Mouse (Mus musculus) inflammation-experienced regulatory T-cells, adult 6 months (primary cell): Measurements from ENCODE around the gene Enho. TPM values are rescaled to one million over a fixed set of nuclear protein-coding genes. Genes with fewer than 3 reads are reported as not detected.
A peak's percentile ranks its signal among the peaks of the same experiment; 100 is the strongest.

ENCODE experiments used
- ATAC-seq: one replicate; pipeline ENCODE4 v1.8.0; 2017
- polyA plus RNA-seq, 3 experiments: library from polyadenylated mRNA; unstranded; fragments of 100-300 nt; shearing (Covaris generic); gene quantifications; one replicate each; pipeline ENCODE4 v1.2.1; 2017

The Enho gene
- polyA plus RNA-seq, 3 experiments from 2014 or later: not detected

DNA sequence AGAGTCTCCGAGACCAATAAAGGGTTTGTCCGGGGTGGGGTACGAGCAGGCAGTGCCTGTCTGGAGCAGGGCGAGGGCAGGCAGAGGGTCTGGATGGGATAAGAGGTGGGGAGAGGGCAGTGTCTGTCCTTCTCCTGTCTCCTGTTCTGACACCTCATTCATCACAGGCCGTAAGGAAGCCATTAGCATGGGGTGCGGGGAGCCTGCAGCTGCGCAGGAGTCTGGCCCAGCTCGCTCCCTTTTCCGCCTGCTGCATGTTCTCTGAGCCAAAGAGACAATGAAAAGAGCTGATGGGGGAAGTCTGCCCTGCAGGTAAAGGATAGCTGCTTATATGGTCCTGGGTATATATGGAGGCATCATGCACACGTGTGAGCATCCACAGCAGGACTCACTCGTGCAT is 22.6 kb upstream of the Enho start:
- ATAC-seq: no peak

DNA sequence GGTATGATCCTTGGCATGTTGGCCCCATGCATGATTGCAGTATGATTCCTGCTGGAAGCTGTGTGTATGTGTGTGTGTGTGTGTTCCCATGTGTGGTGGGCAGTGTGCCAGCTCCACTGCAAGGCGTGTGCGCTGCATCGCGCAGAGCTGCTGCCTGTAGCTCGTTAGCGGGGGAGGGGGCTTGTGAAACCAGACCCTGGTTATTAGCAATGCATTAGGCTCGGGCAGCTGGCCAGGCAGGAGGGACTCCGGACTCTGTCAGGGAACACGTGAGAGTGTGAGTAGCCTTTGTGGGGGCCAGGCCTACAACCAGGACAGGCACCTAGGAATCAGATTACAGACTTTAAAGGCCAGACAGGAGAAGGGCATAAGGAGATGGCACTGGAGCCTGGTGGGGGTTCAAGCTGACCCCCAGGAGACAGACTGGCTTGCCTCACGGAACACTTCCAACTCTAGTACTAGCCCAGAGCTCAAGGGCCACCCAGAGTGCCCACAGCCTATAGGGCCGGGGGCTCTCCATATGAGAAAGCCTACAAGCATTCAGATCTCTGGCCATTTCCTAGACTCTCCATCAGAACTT is 20.8 kb upstream of the Enho start:
- ATAC-seq: no peak

DNA sequence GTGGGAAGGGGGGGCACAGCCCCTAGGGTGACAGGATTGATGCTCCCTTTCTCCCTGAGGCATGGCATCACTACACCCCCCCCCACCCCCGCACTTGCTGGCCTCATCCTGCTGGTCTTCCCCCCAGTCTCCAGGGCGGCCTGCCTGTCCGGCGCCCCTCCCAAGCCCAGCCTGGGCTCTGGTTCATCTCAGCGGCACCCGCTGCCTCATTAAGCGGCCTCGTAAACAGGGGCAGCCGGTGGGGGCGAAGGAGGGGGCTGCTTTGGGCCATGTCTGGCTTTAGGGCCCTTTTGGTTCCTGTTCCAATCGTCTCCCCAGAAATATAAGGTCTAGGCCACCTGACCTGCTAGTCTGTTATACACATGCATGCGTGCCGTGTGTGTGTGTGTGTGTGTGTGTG is 19.4 kb upstream of the Enho start:
- no peak for ATAC-seq

DNA sequence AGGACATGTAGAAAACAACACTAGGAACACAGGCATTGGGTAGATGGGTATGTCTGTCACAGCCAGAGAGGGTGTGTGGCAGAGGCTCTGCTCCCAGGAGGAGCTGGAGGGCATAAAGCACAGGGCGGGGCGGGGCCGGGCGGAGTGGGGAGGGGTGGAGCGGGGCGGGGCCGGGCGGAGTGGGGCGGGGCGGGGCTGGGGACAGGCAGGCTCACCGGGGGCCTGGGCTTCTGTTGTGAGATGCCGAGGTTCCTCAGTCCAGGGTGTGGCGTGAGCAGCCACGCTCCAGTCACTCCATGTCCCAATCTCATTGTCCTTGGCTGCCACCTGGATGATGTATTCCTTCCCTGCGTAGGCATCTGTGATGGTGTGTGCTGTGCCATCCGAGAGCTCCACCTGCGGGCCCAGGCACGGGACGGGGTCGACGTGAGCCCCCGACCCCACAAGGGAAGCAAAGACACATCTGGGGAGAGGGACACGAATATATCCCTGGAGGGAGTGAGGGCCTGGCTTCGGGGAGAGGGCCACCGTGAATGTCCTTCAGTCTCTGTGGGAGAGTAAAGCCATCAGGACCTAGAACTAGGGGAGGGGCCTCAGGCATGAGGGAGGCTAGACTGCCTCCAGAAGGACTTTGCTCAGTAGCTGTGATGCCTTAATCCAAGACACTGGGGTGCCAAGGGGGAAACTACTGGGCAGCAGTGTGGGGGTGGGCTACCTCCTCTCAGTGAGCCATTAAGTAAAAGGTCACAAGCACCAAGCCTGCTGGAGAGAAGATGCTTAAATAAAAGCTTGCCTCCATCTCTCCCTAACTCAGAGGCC is 18.7 kb upstream of the Enho start:
- no peak for ATAC-seq

DNA sequence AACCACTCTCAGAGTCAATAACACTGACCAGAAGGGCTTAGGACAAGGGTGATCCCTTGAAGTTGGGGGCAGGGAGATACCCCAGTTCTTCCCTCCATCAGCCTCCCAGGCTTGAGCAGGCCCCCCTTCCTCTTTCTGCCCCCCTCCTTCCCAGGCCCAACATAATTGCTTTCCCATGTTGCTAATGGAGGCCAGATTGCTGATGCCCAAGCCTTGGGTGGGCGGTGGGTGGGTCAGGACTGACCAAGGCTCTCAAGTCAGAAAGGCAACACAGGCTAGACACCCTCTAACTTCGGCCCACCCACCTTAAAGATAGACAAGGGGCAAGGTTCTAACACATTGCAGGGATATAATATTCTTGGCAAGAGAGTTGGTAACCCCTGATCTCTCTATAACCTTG is 15.4 kb upstream of the Enho start:
- ATAC-seq: no peak

DNA sequence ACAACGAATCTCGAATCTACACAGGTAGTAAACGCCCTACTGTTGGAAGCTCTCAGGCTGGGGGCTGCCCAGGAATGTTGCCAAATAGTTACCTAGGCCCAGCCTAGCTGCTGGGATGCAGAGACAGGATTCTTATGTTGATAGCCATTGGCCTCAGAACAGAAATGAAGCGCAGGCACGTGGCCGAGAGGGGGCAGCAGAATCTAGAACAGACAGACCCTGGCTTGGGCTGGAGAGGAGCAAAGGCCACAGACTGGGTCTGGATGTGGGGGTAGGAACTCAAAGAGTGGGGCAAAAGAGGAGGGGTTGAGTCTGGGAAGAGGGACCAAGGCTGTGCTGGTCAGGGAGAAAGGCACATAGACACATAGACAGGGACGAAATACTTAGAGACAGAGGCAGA is 14.1 kb upstream of the Enho start:
- no peak for ATAC-seq

DNA sequence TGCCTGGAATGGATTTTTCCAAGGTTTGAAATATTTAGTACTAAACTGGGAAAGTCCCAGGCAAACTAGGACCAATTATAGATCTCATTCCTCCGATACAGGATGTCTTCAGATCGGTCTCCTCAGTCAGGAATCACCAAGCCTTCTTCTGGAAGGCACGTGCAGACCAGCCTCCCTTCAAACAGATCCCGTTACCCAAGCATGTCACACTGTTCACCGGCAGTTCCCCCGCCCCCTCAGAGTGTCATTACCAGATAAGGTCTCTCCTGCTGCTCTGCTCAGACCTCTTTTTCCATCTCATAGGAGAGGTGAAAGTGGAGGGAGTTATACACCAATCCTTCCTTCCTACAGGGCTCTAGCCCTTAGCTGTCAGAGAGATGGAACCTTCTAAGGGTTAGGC is 13.6 kb upstream of the Enho start:
- no peak for ATAC-seq

DNA sequence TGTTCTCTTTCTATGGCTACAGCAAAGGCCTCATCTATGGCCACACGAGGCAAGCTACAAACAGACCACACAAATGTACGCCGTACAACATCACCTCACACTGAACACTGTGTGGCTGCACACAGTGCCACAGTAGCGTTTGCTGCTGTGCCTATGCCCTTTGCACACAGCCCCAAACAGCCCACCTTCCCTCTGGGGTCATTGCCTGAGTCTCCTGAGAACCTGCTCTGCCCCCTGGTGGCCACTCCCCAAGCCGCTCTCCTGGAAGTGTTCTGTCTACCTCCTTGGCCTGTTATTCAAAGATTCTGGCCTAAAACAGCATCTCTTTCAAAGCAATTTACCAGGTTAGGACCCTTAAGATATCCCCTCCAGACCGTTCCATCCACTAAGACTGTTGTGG is 13.2 kb upstream of the Enho start:
- no peak for ATAC-seq

DNA sequence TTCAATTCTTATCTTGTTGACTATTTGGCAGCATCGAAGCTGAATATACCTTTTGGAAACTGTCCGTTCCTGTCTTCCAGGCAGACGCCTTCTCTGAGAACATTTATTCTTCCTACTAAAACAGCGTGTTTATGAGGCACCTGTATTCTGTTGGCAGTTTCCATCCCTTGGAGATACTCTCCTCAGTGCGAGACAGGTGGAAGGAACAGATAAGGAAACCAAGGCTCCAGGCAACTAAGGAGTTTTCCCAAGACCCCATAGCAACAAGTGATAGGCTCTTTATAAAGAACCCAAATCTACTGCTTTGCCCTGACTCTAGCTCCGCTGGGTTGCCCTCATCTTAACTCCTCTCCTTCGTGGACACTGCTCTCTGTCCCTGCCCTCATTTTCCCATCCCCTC is 8.5 kb upstream of the Enho start:
- ATAC-seq: no peak

DNA sequence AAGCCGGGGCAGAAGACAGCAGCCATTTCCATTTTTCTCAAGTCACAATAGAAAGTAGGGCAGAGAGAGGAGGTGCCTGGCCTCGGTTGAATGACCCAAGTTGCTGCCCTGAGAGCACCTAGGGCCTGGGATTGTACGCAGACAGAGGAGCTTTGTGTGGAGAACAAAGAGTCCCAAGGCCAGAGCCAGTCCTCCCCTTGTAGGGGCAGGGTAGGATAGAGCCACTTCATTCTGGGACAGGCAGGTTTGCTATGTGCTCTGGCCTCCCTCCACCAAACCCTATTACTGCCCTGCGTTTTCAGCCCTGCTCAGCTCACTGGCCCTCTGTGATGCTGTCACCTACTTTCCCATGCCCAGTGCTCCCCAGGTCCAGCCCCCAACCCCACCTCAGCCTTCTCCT is 8.0 kb upstream of the Enho start:
- no peak for ATAC-seq

DNA sequence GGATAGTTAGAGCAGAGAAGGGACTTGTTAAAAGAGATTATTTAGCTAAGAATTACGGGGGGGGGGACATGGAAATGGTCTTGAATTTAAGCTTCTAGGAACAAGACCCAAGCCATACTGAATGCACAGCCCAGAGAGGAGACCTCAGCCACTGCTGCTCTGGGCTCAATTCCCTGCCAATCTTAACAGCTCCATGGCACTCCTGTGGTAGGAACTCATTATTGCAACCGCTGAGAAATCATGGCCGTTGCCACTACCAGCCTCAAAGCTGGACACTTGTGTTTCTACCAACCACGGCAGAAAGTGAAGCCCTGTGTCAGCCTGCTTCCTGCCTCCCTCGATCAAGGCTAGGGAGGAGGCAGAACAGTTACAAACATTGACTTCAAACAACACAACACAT is 5.4 kb upstream of the Enho start:
- ATAC-seq: no peak

DNA sequence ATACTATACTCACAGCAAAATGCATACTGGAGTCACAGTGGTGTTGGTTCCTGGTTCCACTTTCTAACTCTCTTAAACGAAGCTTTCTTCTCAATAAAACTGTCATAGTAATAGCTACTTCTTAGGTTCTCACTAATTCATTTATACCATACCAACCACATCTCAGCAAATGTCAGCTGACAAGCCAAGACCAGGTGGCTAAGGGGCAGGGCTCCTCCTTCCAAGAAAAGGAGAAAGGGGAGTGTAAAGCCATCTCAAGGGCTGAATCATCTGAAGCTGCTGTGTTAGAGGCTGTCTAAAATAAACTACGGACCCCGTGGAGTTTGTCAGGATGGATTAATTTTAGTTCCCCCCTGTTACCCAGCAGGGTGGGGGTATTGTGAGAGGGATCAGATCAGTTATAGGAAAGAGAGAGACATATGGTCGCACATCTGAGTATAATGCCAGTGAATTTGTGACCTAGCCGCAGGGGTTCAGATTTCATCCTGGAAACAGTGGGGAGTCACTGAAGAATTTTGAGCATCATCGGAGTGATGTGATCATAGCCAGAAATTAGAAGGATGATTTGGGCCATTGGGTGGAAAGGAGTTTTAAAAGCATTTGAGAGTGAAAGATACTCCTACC is 1.2 kb upstream of the Enho start:
- no peak for ATAC-seq

DNA sequence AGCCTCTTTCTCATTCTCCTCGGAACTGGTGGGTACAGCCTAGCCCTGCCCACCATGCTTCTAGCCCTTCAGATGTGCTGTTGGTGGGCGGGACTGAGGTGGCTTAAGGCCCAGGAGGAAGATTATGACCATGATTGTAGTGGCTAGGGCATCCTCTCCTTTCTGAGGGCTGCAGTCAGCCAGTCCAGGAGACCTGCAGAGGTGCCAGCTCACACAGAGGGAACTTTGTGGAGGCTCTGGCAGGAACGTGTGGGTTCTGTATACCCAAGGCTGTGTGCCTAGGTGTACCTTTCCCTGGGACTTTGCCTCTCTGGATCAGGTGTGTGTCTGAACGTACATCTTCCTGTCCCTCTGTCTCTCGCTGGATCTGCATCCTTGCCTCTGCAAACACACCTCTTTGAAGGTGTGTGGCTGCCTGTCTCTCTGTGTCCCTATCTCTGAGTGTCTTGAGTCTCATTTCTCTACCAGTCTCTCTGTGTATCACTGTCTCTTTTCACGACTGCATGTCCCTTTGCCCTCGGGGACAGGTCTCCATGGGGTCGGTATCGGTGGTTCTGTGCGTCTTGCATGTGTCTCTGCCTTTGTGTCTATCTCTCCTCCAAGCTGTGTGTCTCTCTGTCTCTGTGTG is 796 bp downstream of the Enho start:
- ATAC-seq: peak; percentile 15

DNA sequence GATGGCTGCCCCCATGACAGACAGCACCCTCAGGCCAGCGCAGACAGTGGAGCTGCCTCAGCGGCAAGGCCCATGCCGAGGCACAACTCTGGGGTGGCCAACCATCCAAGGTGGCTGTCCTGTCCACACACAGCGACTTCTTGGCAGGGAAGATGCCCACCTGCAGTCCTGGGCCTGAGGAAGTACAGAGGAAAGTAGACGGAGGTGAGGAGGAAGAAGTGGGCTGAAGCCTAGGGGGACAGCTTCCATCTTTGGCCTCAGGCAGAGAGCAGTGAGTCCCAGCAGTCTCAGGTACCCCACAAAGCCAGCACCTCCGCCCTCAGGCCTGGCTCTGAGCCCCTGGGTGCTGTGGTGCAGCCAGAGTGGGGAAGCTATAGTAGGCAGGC is 1.3 kb downstream of the Enho start:
- no peak for ATAC-seq

DNA sequence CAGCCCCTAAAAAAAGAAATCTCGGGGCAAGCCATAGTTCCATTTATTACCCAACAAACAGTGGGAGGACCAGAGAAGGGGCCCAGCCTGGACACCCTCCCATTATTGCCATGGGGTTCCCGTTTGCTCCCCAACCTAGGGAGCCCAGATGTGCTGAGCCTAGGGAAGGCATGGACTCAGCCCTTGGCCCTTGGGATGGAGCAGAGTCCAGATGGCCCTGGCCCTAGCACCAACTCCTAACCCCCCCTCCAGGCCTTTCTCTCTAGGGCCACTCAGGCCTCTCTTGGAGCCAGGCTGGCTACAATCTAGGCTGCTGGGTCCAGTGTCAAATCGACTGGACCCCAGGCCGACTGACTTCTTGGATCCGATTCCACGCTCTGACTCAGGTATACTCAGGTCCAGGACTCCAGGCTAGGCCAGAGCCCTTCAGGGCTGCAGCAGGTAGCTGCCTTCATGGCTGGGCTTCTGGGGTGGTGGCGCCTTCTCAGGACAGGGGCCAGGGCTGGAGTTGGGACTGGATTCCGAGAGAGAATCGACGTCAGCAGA is 1.9 kb downstream of the Enho start:
- ATAC-seq: no peak

DNA sequence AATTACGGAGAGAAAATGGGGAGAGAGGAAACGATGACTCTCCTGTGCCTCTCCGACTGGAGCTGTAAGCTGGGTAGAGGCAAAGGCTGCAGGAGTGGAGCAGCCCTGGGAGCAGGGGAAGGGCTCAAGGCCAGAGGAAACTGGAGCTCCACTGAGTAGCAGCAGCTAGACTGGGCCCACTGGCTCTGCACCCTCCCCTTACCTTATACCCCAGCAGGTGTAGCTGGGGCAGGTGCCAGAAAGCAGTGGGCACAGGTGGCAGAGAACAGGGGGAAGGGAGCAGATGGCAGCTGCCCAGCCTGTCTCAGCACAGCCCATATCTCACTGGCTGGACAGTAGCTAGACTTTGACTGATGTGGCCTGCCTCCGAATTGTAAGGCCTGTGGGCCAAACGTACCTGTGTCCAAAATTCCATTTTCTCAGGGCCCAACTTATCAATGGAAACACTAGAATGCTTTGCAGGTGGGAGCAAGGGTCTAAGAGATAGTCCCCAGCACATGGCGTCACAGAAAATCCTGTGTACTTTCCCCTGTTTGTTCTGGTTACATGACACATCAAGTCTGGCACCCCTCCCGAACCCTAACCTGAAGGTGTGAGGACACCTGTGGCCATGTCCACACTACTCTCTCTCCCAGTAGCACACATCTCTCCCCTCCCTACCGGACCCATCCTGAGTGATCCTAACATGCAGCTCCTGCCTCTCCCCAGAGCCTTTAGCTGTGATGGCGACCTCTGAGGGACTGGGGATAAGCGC is 3.1 kb downstream of the Enho start:
- no peak for ATAC-seq

DNA sequence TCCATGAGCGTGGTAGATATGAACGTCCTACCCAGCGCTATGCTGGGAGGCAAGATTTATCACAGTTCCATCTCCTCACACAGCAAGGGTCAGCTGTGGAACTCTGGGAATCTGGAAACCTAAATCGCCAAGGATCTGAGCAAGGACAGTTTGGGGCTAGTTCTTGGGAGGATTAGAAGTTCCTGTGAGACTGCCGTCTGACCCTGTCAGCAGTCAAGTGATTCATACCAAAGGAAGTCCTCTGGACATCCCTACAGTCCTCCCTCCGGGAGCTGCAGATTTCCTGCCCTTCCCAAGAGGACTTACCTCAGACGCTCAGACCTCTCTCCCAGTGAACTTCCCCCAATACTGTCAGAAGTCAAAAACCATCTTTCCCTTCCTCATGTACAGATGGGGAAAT is 3.8 kb downstream of the Enho start:
- no peak for ATAC-seq

DNA sequence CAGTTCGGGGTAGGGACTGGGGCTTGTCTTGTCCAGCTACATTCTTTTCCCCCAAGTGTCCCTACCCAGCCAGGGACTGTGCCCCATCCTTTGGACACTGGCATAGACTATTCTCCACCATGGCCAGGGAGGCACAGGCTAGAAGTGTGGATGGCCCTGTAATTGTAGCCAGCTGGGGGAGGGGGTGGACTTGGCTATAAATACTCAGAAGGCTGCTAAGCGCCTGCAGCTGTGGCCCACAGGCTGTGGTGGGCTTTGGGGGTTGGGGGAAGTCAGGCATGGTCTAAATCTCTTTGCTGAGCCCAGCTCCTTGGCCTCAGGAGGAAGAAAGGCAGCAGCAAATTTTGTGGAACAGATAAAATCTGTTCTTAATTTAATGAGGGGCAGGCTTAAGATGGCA is 4.2 kb downstream of the Enho start:
- no peak for ATAC-seq

DNA sequence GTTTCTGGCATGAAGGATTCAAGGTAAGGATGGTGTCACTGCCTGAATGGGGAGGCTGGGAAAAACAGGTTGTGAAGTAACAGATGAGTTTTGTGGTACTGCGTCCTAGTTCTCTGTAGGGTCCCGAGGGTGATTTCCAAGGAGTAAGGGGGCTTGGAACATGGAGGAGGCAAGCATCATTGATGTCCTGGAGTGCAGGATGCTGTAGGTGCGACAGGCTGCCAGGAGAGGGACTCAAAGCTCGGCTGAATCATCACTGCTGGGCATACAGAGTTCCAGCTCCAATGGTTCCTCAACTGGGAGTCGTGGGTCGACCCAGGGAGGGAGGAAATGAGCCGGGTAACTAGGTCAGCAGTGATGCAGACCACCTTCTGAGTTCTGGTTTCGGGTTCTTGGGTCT is 4.9 kb downstream of the Enho start:
- ATAC-seq: no peak

DNA sequence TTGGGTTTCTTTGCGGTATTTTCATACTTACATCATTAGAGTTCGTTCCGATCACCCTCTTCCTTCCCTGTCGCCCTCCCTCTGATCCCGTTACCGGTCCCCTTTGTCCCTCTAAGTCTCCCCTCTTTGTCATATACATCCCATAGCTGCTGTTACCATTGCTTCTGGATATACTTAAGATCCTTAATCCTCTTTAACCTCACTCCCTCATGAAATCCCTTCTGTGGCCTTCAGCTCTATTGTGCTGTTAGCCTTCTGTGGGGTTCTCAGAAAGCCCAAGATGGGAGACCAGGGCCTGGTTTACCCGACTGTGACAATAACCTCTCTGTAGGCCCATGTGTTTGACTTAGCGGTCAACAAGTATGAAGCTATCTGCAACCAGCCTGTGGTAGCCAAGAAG is 5.5 kb downstream of the Enho start:
- ATAC-seq: no peak

DNA sequence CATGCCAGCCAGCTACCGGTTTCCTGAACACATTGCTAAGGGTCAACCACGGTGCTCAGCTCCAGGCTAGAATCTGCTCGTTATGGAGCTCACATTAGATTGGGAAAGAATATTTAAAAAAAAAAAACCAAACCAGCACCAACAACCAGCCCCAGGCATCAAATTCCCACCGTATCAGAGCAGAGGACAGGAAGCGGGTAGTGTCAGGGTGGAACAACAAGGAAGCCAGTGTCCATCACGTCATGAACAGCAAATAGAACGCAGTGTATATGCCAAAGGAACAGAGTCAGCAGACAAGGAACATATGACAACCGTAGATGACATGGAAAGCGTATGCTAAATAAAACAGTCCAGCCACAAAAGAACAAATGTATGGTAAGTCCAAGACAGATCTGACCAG is 7.1 kb downstream of the Enho start:
- ATAC-seq: no peak

DNA sequence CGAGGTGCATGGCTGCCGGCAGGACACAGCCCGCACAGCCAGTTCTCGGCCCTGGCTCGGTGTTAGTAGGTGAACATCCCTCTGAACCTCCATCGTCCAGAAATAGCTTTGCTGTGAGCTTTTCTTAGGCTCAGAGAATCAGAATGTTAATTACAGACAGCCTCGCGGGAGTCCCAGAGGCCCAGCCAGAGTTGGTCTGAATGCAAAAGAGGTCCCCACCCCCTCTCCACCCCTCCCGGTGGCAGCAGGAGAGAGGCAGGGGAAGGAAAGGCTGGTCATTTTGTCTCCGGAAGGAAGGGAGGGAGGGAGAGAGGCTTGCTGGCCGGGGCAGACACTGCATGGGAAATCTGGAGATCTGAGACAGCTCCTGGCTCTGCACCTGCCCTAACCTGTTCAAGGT is 8.7 kb downstream of the Enho start:
- ATAC-seq: no peak

DNA sequence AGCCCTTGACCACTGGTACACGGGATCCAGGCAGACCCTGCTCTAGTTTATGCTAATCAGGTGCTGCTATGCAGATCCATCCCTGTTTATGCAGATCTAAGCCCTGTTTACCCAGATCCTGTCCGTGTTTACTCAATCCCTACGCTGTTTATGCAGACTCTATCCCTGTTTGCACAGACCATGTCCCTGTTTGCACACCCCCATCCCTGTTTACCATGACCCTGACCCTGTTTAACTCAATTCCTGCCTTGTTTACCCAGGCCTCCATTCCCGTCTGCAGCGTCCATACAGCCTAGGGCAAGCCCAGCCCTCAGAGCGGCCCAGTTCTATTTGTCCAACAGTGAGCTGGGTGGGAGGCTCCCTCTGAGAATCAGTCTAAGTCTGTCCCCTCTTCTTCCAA is 9.9 kb downstream of the Enho start:
- ATAC-seq: no peak
